Mouse (Mus musculus) c-Kit-negative CD71-positive TER-119-positive erythroid progenitor cells, embryonic 14.5 days (primary cell): ENCODE results near the gene Esp8.
"Not testable (repeated sequence)": the region's sequence is repeated elsewhere in the genome, so short reads cannot be mapped to it uniquely, and the experiment has no call there.

ENCODE experiments used
- DNase-seq: peaks from one replicate; pipeline ENCODE4 v3.0.0-alpha.2; 2013; ENCODE audit warnings: low read depth, low spot score

The Esp8 gene

DNA sequence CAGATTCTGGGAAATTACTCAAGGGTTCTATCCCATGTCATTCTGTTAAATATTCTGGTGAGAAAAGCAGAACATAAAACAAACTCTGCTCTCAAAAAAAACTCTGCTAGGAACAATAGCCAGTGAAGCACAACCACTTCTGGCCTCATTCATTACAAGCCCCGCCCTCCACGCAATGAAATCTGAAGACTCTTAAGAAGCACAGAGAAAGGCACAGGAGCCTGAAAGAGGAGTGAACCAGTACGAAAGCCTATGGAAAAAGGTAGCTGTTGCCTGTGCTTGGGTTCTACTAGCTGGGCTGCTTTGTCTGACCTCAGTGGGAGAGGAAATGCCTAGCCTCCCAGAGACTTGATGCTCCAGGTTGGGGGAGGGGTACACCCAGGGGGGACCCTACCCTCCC lies at the start of gene Esp8:
Gene Esp8 (plus strand): TSS at position 205 of the 400 bp plus-strand sequence.
- no peak for DNase-seq

DNA sequence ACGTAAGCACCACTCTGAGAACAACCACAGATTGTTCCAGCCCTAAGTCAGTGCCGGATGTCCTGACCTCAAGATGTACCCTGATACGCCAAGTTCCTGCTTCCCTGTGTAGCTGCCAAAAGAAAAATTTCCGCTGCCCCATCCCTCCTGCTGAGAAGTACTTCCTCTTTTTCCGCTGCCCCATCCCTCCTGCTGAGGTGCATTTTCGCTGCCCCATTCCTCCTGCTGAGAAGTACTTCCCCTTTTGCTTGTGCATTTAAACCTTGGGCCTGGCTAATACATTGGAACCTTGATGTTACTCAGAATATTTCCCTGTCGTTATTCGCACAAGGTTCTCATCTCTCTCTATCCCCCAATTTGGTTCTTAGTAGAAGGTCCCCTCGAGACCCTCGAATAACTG lies 36.3 kb upstream of the Esp8 start:
- not testable (repeated sequence) for DNase-seq

DNA sequence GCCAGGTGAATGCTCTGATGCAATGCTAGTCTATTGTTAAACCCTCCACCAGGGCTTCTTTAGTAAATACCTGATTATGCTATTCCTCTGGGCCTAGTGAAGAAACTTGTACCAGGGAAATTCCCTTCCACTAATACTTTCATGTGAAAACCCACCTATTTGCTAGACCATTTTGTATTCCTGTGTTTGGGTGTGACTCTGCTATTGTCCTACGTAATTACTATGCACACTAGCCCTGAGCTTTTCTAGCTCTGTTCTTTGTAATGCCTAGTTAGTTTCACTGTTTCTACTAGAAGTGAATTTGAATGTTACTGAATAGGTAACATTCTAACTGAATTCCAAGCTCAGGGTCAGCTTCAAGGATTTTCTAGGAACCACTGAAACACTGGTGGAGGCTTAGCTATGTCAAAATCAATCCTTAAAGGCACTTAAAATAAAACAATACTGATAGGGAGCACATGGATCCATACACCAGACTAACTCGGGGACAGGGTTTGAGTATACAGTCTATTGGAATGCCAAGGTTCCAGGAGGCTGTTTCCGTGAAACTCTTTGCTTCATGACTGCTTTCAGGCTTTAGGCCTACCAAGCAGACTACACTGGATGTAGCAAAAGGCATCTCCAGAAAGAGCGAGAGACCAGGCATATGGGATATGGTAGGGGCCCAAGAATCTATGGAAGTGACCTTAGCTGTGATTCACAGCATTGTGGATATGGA lies 24.2 kb upstream of the Esp8 start:
- not testable (repeated sequence) for DNase-seq

DNA sequence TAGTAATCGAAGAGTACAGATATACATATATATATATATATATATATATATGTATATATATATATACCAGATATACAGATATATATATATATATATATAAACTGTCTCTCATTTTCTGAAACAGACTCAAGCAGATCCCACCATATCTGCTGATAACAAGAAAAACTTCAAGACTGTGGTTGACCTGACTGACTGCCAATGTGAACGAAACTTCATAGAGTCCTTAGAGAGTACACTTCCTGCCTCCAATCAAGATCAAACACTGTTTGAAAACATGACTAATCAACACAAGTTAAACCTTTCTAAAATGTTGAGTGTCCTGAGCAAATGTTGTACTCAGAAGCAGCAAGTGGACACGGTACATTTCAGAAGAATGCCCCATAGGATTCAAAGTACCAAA lies 10.0 kb downstream of the Esp8 start:
- DNase-seq: no peak

DNA sequence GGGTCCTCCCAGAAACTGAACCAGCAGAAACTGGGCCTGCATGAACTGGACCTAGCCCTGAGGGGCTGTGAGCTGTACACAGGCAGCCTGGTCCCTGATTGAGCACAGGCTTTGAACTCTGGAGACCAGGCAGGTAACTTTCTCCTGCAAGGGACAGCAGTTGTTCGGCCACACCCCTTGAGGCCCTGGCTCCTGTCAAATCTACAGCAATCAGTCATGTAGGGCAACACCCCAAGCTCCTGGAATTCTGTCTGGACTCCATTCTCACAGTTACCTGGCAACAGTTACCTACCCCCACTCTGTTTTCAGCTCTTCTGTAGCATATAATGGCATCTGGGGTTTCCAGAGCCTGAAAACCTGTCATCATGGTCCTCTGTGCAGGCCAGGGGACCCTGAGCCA lies 11.3 kb downstream of the Esp8 start:
- DNase-seq: no peak

DNA sequence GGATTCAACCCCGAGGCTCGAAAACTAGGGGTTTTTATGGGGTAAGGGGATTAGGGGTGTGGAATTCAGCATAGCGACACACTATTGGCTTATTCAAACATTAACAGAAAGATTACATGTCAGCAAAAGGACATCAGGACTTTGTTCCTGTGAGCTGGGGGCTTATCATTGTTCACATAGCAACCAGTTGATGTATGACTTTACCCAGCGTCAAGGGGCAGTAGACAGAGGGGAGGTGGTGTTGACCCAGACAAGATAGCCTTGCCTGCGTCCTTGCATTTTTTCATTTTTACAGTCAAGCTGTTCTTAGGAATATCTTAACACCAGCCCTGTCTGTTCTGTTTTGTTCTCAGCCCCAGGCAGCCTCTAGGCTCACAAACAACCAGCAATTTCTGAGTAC lies 27.2 kb downstream of the Esp8 start:
- DNase-seq: not testable (repeated sequence)

DNA sequence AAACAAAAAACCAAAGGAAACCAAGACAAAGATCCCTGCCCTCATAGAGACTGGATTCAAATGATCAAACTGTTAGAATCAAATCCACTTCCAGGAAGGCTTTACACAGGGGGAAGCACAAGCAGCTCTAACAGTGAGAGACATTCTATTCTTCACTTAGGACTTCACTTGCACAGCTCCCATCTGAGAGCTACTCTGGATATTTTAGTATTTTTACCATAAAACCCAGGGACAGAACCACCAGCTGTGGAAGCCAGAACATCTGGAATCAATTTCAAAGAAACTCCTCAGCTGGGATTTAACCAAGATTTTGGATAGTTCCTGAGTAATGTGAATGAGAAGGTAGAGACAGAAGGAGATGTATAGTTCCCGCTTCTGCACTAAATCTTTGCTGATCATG lies 33.6 kb downstream of the Esp8 start:
- no peak for DNase-seq

DNA sequence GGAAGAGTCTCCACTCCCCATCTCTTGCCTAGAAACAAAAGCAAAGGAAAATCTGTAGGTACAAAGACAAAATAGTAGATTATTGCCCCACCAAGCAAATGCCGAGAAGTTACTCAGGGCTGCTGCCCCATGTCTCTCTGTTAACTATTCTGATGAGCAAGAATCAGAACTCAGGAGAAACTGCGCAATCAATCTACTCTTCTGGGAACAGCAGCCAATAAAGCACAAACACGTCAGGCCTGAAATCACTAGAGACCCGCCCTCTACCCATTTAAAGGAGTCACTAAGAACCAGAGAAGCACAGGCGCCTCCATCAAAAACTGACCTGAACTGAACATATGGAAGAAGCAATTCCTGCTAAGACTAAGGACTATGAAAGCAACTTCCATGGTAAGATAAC lies 41.4 kb downstream of the Esp8 start, which contains the start of gene Esp6:
Gene Esp6 (plus strand): TSS at position 301 of the 400 bp plus-strand sequence.
- DNase-seq: no peak
